In genomic region chr6:79833845-79834244, GRCm38 (mm10) we compare ENCODE assay signal across 39 mouse cellular contexts. TPM values are rescaled to one million over a fixed set of nuclear protein-coding genes. Genes with fewer than 3 reads are reported as not detected.
"Had no signal": no experiment of that assay in that cellular context is flagged by ENCODE, and none has a peak within 500 bp of the region (broad histone marks: within the 10 kb centered on the region; RNA-seq: fewer than 3 reads in every experiment).

No protein-coding gene starts in this region.

- DNase-seq: gastrocnemius, adult 2 months; gastrocnemius, postnatal 10 days; gastrocnemius, postnatal 25 days; heart, adult 11 months; heart, adult 2 months; heart, postnatal 14 days; heart, postnatal 36 days; kidney, adult 11 months; kidney, adult 2 months; kidney, adult 9 months; kidney, postnatal 14 days; kidney, postnatal 36 days; layer of hippocampus, postnatal 36 days had no signal

RNA-seq across cellular contexts. Expression of gene Gm20594, which starts 16.1 kb away (rescaled TPM):
- total RNA-seq: gastrocnemius, adult 2 months; gastrocnemius, postnatal 10 days; gastrocnemius, postnatal 25 days; heart, adult 2 months; heart, postnatal 14 days; heart, postnatal 36 days; hematopoietic stem cell, adult 5-6 weeks; hindbrain, postnatal 0 days; layer of hippocampus, adult 18-20 months; layer of hippocampus, postnatal 14 days; layer of hippocampus, postnatal 36 days; left cerebral cortex, postnatal 14 days; left cerebral cortex, postnatal 36 days; liver, adult 2 months had no signal
- polyA plus RNA-seq: gonadal fat pad, adult 2 months; heart, adult 2 months; heart, embryonic 11.5 days; heart, embryonic 13.5 days; heart, embryonic 15.5 days; heart, postnatal 0 days; hindbrain, embryonic 11.5 days; hindbrain, embryonic 13.5 days; hindbrain, embryonic 15.5 days; hindbrain, postnatal 0 days; intestine, embryonic 14.5 days; intestine, embryonic 16.5 days; kidney, adult 2 months; kidney, embryonic 15.5 days; kidney, postnatal 0 days; large intestine, adult 2 months; limb, embryonic 11.5 days; limb, embryonic 13.5 days; limb, embryonic 15.5 days; liver, adult 2 months; liver, embryonic 12.5 days; liver, embryonic 14.5 days; liver, embryonic 16.5 days had no signal
